Mouse (Mus musculus) kidney, adult 11 months (tissue): Measurements from ENCODE around the gene Tmem254c.
"Not testable (repeated sequence)": the region's sequence is repeated elsewhere in the genome, so short reads cannot be mapped to it uniquely, and the experiment has no call there.

ENCODE experiments used
- DNase-seq: peaks from one replicate; pipeline ENCODE4 v3.0.0; 2022

Tmem254c gene

GRCm38 (mm10) chr14:26067325-26067633, at the start of gene Tmem254c:
TSS of gene Tmem254c (minus strand) at chr14:26067355.
- not testable (repeated sequence) for DNase-seq

GRCm38 (mm10) chr14:26097622-26098021, 30.5 kb upstream of the Tmem254c start:
- not testable (repeated sequence) for DNase-seq

GRCm38 (mm10) chr14:26081997-26082396, 14.8 kb upstream of the Tmem254c start, which contains the start of gene Cphx3:
TSS of gene Cphx3 (plus strand) at chr14:26082297.
- DNase-seq: not testable (repeated sequence)

- not testable (repeated sequence) for DNase-seq
Observed at GRCm38 (mm10) chr14:26081216-26081615, 14.1 kb upstream of the Tmem254c start, which contains the start of gene Cphx2. TSS of gene Cphx2 (plus strand) at chr14:26081516.

- not testable (repeated sequence) for DNase-seq
Observed at GRCm38 (mm10) chr14:26076620-26077390, 9.7 kb upstream of the Tmem254c start.

- not testable (repeated sequence) for DNase-seq
Observed at GRCm38 (mm10) chr14:26066574-26067324, 406 bp downstream of the Tmem254c start.

- DNase-seq: not testable (repeated sequence)
Observed at GRCm38 (mm10) chr14:26059362-26059761, 7.8 kb downstream of the Tmem254c start.

GRCm38 (mm10) chr14:26058184-26058583, 9.0 kb downstream of the Tmem254c start:
- DNase-seq: not testable (repeated sequence)

GRCm38 (mm10) chr14:26048767-26049166, 18.4 kb downstream of the Tmem254c start:
- not testable (repeated sequence) for DNase-seq

GRCm38 (mm10) chr14:26047026-26047425, 20.1 kb downstream of the Tmem254c start:
- DNase-seq: not testable (repeated sequence)

GRCm38 (mm10) chr14:26045007-26045406, 22.1 kb downstream of the Tmem254c start:
- not testable (repeated sequence) for DNase-seq

GRCm38 (mm10) chr14:26042611-26043010, 24.5 kb downstream of the Tmem254c start, which contains the start of gene Gm9780:
TSS of gene Gm9780 (minus strand) at chr14:26042711.
- not testable (repeated sequence) for DNase-seq

GRCm38 (mm10) chr14:26035439-26035838, 31.7 kb downstream of the Tmem254c start:
- not testable (repeated sequence) for DNase-seq

GRCm38 (mm10) chr14:26034364-26034763, 32.8 kb downstream of the Tmem254c start:
- not testable (repeated sequence) for DNase-seq

- DNase-seq: not testable (repeated sequence)
Observed at GRCm38 (mm10) chr14:26025653-26026052, 41.5 kb downstream of the Tmem254c start.

- DNase-seq: not testable (repeated sequence)
Observed at GRCm38 (mm10) chr14:26022831-26023230, 44.3 kb downstream of the Tmem254c start.

GRCm38 (mm10) chr14:26021555-26021954, 45.6 kb downstream of the Tmem254c start:
- DNase-seq: not testable (repeated sequence)

GRCm38 (mm10) chr14:26016414-26016813, 50.7 kb downstream of the Tmem254c start:
- DNase-seq: not testable (repeated sequence)
